Mouse (Mus musculus): ENCODE measurements around the gene Prkca.

Gene Prkca

DNA sequence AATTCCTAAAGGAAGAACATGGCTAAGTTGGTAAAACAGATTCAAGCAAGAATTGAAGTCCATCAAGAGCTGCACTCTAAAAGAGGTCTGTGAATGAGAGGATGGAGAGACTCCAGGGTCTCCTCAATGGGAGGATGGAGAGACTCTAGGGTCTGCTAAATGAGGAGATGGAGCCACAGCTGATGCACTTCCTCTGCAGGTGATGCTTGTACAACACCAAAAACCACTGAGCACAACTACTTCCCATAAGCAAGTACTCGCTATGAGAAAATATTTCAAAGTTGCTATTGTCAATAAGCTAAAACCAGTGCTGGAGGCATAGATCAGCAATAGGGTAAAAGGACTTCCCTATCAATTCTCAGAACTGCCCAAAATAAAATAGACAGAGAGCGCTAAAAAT is 137.1 kb downstream of the Prkca start:
- no peak for DNase-seq (ENCODE audit: low read depth, low spot score)

GRCm38 (mm10) chr11:108204895-108205248 is 138.9 kb downstream of the Prkca start:
- DNase-seq (ENCODE audit: low read depth, low spot score) = no peak

DNA sequence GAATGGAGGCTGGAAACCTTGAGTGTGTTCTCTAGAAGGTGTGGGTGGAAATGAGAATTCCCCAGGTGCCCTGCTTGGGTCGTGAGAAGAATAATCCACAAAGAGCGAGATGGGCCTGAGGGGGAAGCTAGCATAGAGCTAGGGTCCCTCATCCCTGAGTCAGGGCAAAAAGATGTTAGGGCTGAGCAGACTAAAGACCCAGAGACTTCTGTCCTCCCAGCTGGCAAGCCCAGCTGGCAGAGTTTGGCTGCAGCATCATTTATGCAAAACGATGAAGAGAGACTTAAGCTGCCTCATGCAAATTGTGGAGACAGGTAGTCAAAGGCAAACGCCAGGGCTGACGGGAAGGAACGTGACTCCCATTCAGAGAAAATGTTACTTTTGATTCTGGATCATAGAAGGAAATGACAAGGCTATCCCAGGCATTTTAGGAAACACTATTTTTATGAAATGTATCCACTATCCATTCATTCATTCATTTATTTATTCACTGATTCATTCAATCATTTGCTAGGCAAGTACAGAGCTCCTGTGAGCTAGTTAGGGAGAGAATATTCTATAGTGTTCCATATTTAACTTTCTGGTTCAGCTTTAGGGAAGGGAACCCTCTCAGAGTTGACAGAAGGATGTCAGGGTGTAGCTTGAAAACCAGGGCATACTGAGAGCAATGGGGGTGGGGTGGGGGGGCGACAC is 139.4 kb downstream of the Prkca start:
- no peak for DNase-seq (ENCODE audit: low read depth, low spot score)

GRCm38 (mm10) chr11:108202835-108203234 is 140.9 kb downstream of the Prkca start:
- DNase-seq (ENCODE audit: low read depth, low spot score) = no peak

DNA sequence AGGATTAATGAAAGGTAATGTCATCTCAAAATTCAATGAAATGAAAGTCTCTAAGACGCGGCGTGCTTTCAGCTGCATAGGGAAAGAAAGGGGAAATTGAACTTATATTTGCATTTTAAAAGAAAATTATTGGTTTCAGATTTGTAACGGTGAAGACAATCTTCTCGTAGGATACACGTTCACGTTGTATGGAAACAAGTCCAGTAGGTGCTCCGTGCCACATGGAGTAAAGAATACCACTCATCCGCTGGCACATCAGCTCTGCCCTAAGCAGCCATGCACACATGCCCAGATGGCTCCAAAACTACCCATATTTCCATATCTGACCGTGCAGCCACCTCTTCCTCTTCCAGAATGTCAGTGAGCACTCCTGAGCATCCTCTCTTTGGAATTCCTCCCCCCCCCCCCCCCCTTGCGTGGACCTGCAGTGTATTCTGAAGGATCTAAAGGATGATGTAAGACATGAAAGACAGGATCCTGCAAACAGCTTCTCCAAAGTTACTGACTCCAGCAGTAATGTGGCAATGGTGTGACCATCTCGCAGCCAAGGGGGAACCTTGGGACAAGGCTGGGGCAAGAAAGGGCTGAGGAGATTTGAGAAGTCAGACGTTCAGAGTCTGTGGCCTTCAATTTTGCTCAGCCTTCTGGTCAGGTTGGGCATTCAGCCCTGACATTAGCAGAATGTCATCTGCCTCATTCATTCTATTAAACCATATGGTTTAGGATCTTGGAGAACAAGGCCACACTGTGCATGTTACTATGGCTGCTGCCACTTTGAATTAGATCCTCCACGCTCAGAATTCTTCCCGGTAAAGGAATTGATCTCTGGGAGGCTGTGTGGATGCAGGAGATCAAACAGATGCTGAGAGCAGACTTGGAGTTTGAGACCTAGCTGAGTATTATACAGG is 142.8 kb downstream of the Prkca start:
- no peak for DNase-seq (ENCODE audit: low read depth, low spot score)

DNA sequence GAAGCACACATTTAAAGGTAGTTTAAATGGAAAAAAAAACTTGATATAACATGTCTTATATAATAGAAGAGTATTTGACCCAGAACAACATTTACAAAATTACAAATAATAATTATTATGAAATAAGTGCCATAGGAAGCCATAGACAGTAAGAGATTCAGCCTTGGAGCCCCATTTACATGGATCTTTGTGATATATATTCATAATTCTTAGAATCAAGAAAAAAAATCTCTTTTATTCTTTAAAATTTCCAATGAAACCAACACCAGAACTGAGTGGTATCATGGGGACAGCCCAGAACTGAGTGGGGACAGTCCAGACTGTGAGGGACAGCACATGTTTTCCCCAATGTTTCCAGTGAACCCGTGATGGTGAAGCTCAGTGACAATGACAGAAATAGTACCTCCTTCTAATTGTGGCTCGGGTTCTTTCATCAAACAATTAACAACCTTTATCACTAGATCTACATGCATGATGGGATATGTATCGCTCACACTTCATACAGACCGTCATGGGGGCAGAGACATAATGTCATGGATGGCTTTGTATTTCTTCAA is 144.2 kb downstream of the Prkca start:
- DNase-seq (ENCODE audit: low read depth, low spot score) = no peak

- DNase-seq (ENCODE audit: low read depth, low spot score) = no peak
Observed at GRCm38 (mm10) chr11:108198592-108198991, 145.1 kb downstream of the Prkca start.

DNA sequence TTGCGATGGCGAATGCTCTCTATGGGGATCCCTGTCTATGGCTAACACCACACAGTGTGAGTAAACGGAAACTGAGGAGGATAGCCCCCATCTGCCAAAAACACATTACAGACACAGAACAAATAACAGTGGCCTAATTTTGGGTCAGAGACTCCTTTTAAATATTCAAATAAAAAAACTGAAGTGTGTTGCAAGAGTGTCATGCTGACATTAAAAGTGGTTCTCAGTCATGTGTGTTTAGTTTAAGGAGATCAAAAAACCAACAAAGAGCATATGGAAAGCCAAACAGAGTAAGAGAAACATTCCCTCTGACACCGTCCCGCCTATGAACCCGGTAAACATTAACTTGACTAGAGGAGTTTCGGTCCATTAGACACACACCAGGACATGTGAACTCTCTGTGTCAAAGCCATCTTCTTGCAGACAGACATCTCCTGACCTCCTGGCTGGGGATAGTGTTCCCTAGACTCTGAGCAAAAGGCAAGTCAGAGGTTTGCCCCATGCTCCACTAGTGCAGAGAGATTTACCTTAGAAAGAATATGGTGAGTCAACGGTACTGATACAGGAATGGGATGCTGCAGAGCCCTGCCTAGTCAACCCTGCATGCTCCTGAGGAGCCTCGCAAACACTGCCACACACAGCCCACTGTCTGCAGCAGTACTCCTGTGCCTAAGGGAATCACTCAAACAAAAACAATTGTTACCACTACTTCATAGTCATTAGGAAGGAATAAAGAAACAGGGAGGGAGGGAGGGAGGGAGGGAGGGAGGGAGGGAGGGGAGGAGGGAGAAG is 146.1 kb downstream of the Prkca start:
- DNase-seq (ENCODE audit: low read depth, low spot score) = no peak

DNA sequence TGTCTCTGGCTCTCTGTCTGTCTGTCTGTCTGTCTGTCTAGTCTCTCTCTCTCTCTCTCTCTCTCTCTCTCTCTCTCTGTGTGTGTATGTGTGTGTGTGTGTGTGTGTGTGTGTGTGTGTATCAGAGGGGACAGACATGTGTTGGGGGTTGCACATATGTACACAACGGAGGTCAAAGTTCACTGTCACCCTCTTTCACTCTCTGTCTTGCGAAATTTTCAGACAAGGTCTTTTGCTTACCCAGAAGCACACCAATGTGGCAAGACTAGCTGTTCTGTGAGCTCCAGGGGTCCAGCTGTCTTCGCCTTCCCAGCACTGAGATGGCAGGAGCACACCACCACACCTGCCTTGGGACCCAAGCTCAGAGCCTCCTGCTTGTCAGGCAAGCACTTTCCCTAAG is 146.9 kb downstream of the Prkca start:
- DNase-seq (ENCODE audit: low read depth, low spot score) = no peak

- DNase-seq (ENCODE audit: low read depth, low spot score) = no peak
Observed at GRCm38 (mm10) chr11:108190298-108190697, 153.4 kb downstream of the Prkca start.

GRCm38 (mm10) chr11:108189362-108189761 is 154.4 kb downstream of the Prkca start:
- DNase-seq (ENCODE audit: low read depth, low spot score) = no peak

DNA sequence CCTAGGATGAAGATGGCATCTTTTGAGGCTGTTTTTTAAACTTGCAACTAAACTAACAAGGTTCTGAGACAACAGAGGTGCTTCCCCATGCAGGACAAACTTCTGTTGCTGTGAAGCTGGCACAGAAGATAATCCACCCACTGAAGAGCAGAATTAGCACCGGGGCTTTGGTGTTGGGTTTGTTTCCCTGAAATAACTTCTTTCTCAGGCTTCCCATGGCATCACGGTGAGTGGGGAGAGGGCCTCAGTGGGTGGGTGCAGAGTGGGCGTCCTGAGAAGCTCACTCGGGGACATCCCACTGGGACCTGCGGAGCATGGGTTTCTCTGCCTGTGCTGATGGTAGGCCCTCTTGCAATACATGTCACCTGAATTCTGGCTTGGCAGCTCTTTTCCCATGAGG is 161.3 kb downstream of the Prkca start:
- DNase-seq (ENCODE audit: low read depth, low spot score) = no peak

DNA sequence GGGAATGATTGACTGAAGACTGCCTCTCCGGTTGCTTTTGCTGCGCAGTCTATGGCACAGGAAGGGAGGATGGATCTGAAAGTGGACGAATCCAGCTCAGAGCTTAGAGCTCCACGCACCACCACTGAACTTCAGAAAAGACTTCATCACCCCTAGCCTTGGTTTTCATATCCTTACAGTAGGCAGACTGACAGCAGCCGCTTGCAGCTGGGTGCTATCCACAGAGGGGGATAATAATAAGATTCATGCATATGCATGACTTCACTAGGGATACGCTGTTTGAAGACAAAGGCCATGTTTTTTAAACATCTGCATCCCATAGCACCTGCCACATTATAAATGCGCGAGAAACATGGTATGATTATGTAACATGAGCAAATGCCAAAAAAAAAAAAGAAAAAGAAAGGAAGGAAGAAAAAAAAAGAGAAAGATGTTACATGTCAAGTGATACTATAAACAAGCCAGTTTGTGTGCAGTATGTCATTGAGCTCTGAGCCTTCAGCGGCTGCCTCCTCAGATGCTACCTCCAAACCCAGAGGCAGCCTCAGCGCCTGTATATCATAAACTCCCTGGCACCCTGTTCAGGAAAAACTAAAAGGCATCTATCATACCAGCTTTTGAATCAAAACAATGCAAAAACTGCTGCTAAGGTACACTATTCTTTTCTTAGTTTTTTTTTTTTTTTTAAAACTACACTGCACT is 162.6 kb downstream of the Prkca start:
- DNase-seq (ENCODE audit: low read depth, low spot score) = no peak

- DNase-seq (ENCODE audit: low read depth, low spot score) = no peak
Observed at GRCm38 (mm10) chr11:108178802-108179201, 164.9 kb downstream of the Prkca start.

- no peak for DNase-seq (ENCODE audit: low read depth, low spot score)
Observed at GRCm38 (mm10) chr11:108178258-108178657, 165.5 kb downstream of the Prkca start.

DNA sequence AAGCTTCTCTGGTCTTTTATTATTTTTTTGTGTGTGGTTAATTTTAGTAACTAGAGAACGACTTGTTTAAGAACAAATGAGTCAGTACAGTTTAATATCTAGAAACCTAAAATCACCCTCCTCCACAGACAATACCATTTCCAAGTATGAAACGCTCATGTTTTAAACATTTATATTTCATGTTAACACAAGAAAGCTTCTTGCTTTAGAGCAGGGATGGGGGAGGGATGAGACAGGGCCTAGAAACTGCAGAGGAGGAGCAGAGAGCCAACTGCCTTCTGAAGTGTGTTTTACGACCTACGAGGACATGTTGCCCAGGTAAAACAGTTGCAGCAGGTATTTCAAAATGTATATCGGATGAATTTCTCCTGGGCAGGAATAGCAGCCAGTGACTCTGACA is 167.0 kb downstream of the Prkca start:
- DNase-seq (ENCODE audit: low read depth, low spot score) = no peak

DNA sequence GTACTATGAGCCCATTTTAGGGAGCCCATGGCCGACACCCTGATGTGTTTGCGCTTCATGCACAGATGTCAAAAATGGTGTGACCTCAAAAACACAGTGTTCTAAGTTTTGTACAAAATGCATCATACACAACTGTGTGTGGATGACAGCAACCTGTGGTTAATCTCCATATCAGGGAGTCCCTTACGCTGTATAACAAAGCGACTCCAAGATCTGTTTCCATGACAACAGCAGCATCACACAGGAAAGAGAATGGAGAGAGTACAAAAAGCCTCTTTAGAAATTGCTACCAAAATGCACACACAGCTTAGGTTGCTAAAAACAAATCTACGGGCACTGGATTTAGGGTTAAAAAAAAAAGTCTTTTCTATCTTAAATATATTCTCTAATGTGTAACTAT is 171.8 kb downstream of the Prkca start:
- DNase-seq (ENCODE audit: low read depth, low spot score) = no peak

DNA sequence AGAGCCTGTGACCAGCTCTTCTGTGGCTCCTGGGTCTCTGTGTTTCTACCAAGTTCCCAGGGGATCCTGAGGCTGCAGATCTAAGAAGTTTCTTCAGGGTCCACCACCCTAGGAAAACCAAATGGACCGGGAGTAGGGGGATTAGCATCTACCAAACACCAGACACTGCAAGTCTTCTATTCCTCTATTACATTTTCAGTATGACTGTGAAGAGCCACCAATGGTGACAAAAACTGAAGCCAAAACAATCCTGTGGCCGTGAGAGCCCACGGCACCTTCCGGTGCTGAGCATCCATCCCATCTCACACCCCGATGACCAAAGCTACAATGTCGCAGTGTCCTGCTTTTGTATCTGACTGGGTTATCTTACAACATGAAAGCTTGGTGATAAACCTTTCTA is 172.5 kb downstream of the Prkca start:
- no peak for DNase-seq (ENCODE audit: low read depth, low spot score)

DNA sequence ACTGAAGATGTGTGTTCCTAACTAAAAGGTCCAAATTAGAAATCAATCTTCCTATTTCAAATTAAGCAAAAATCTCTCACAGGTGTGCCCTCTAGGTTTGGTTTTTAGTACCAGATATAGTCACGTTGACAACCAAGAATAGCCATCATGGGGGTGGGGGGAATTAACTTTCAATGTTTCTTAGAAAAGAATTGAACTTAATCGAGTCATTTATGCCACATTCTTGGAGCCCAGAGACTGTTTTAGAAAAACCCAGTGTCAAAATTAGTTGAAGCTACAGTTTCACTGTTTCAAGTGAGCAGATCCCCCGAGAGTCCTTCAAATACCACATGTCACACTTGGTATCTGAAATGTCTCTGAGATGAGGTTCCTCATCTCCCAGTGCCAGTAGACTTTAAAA is 173.6 kb downstream of the Prkca start:
- no peak for DNase-seq (ENCODE audit: low read depth, low spot score)

- no peak for DNase-seq (ENCODE audit: low read depth, low spot score)
Observed at GRCm38 (mm10) chr11:108165725-108166124, 178.0 kb downstream of the Prkca start.

GRCm38 (mm10) chr11:108162639-108163038 is 181.1 kb downstream of the Prkca start:
- no peak for DNase-seq (ENCODE audit: low read depth, low spot score)
